Mouse (Mus musculus) lung, postnatal 0 days (tissue): ENCODE data around the gene Myo5c.

Source experiments
- CTCF ChIP-seq: IDR thresholded peaks from 2 replicates; pipeline ENCODE4 v1.5.1; 2016; ENCODE audit warnings: antibody characterized with exemption, mild to moderate bottlenecking
- EP300 ChIP-seq: IDR thresholded peaks from 2 replicates; pipeline ENCODE4 v1.6.1; 2016; ENCODE audit warnings: antibody characterized with exemption, mild to moderate bottlenecking, control low read depth

DNA sequence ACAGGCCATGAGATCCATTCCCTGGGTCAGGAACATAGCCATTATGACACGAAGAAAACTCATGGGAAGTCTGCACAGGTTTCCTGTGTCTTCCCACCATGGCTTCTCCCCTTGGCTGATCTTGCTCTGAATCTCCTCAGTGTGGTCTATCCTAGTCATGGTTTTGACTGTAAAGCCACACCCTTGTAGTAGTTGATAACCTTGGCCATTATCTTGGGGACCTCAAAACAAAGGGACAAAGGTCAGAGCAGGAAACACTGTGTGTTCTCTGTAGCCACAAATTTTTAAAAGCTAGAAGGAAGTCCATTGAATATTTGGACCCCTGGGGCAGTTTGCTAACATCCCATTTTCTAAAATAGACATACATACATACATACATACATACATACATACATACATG is 16.5 kb downstream of the Myo5c start:
- TF ChIP-seq CTCF (no peak), EP300 (no peak)
